Mouse (Mus musculus) forelimb bud, embryonic 11.5 days (tissue): ENCODE data around the gene Olfr1248.
"Not testable (repeated sequence)": the region's sequence is repeated elsewhere in the genome, so short reads cannot be mapped to it uniquely, and the experiment has no call there.

Experiments
- DNase-seq: peaks from one replicate; pipeline ENCODE4 v3.0.0-alpha.2; 2012; ENCODE audit warnings: low read depth, low spot score

Gene Olfr1248

GRCm38 (mm10) chr2:89618145-89618544, at the start of gene Olfr1248:
Gene Olfr1248 (minus strand): TSS chr2:89618245.
- DNase-seq: not testable (repeated sequence)

- DNase-seq: no peak
Measured at GRCm38 (mm10) chr2:89661367-89661766, 43.3 kb upstream of the Olfr1248 start, which contains the start of gene Olfr1250. Gene Olfr1250 (minus strand): TSS chr2:89661467.

GRCm38 (mm10) chr2:89634883-89635282, 16.8 kb upstream of the Olfr1248 start, which contains the start of gene Olfr1249:
Gene Olfr1249 (minus strand): TSS chr2:89634983.
- DNase-seq: no peak

GRCm38 (mm10) chr2:89614030-89614429, 4.0 kb downstream of the Olfr1248 start, which contains the start of gene Olfr1247:
Gene Olfr1247 (minus strand): TSS chr2:89614130.
- no peak for DNase-seq

GRCm38 (mm10) chr2:89593057-89593456, 25.0 kb downstream of the Olfr1248 start, which contains the start of gene Olfr1246:
Gene Olfr1246 (minus strand): TSS chr2:89593157.
- no peak for DNase-seq

- no peak for DNase-seq
Measured at GRCm38 (mm10) chr2:89578347-89578746, 39.7 kb downstream of the Olfr1248 start, which contains the start of gene Olfr1245. Gene Olfr1245 (minus strand): TSS chr2:89578447.
